Mouse (Mus musculus): ENCODE measurements around the gene Slc35e3.
"Not testable (repeated sequence)": the region's sequence is repeated elsewhere in the genome, so short reads cannot be mapped to it uniquely, and the experiment has no call there.

Gene Slc35e3

DNA sequence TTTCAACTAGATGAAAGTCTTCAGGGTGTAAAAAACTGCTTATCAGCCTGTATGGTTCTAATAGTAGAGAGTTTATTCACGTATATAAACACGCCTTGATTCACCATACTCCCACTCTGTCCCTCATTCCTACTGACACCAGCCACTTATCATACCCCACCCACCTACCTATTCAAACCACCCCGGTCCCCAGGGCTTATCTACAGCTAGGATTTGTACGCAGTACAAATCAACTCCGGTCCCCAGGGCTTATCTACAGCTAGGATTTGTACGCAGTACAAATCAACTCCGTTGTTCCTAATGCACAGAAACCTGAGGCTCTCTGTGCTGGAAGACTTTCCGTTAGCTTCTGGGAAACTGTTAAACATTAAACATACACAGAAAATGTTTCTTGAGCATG, 12.5 kb downstream of the Slc35e3 start:
- DNase-seq (ENCODE audit: low read depth in 1 of 2, low spot score in 2 of 2) = not testable (repeated sequence)

DNA sequence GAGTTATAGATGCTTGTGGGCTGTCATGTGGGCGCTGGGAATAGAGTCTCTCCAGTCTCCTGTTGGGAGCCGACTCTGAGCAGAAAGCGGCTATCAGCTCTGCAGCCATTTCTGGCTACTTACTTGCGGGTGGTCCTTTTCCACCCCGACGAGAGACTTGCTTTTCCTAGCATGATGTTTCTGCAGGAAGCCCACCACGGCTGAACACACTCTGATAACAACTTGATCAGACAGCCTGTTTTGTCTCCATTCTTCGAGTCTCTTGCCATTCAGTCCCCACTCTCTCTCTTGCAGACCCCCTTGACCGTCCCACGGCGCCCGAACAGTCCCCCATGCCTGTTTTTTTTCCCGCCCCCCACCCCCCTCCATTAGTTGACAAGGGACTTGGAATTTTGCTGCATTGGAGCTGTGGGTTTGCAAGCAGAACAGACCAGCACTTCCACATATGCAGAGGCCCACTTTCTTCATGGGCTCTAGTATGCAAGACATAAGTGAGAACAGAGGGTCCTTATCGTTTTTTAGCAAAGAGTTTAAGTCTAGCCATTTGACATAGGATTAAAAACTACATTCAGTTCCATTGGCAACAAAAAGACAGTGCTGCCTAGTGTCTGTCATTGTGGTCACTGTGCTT, 13.1 kb downstream of the Slc35e3 start:
- no peak for DNase-seq (ENCODE audit: low read depth in 1 of 2, low spot score in 2 of 2)

GRCm38 (mm10) chr10:117732184-117732583, 14.0 kb downstream of the Slc35e3 start:
- no peak for DNase-seq (ENCODE audit: low read depth in 1 of 2, low spot score in 2 of 2)

- DNase-seq (ENCODE audit: low read depth in 1 of 2, low spot score in 2 of 2) = no peak
Measured at GRCm38 (mm10) chr10:117731244-117732101, 14.7 kb downstream of the Slc35e3 start.

DNA sequence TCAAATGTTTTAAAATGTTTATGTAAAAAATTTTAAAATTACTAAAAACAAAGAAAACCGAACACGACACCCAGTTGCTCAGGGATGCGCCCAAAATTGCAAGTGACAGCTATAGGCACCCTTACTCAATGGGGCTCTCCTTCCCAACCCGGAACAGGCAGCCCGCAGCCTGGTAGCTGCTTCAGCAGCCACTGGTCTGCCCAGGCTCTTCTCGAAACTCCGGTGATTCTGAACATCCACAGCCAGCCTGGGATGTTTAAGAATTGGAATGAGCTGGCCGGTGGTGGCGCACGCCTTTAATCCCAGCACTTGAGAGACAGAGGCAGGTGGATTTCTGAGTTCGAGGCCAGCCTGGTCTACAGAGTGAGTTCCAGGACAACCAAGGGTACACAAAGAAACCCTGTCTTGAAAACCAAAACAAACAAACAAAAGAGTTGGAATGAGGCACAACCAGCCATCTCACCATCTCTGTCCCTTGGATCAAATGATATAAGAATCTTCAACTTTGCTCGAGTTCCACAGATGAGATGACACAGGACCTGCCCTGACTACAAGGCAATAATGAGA, 15.4 kb downstream of the Slc35e3 start:
- no peak for DNase-seq (ENCODE audit: low read depth in 1 of 2, low spot score in 2 of 2)

- DNase-seq (ENCODE audit: low read depth in 1 of 2, low spot score in 2 of 2) = no peak
Measured at GRCm38 (mm10) chr10:117730140-117730539, 16.0 kb downstream of the Slc35e3 start.

- no peak for DNase-seq (ENCODE audit: low read depth in 1 of 2, low spot score in 2 of 2)
Measured at GRCm38 (mm10) chr10:117729139-117729814, 16.9 kb downstream of the Slc35e3 start.

DNA sequence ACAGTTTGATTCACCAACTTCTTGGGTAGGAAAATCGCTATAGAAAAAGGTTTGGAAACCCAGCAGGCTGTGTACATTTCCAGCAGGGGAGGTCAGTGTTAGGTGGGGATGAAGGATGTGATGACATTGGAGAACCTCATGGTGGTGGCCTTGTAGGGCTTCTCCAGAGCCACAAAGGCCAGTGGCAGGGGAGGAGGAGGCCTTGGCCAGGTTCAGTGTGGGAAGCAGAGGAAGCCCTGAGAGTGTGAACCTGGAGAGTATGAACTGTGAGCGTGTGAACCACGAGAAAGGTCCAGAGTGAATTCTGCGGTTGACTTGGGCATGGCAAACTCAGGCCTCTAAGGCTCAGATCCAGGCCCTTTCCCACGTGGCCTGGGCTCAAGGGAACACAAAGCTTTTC, 17.6 kb downstream of the Slc35e3 start:
- no peak for DNase-seq (ENCODE audit: low read depth in 1 of 2, low spot score in 2 of 2)

- DNase-seq (ENCODE audit: low read depth in 1 of 2, low spot score in 2 of 2) = no peak
Measured at GRCm38 (mm10) chr10:117727518-117728110, 18.6 kb downstream of the Slc35e3 start.

DNA sequence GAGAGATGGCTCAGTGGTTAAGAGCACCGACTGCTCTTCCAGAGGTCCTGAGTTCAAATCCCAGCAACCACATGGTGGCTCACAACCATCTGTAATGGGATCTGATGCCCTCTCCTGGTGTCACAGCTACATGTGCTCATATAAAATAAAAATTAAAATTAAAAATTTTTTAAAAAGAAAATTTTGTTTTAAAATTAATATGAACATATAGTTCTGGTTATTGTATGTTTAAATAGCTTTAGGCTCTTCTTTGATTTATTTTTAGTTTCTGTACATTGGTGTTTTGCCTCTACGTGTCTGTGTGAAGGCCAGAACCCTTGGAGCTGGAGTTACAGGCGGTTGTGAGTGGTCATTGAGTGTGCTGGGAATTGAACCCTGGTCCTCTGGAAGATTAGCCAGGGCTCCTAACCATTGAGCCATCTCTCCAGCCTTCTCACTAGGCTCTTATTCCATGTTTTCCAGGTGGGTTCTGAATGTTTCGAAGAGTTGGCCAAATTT, 19.2 kb downstream of the Slc35e3 start:
- no peak for DNase-seq (ENCODE audit: low read depth in 1 of 2, low spot score in 2 of 2)

DNA sequence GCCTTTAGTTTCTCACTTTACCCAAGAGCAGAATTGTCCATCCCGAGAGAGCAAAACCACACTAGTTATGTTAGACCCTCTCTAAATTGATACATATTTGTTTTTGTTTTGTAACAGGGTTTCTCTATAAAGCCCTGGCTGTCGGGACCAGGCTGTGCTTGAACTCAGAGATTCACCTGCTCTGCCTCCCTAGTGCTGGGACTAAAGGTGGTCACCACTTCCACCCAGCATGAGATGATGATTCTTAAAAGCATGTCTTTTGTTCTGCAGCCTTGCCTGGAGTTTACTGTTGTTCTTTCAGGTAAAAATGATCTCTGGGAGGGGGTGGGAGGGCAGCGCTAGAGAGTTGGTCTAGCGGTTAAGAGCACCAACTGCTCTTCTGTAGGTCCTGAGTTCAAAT, 19.8 kb downstream of the Slc35e3 start:
- no peak for DNase-seq (ENCODE audit: low read depth in 1 of 2, low spot score in 2 of 2)

- DNase-seq (ENCODE audit: low read depth in 1 of 2, low spot score in 2 of 2) = no peak
Measured at GRCm38 (mm10) chr10:117725671-117726070, 20.5 kb downstream of the Slc35e3 start.

GRCm38 (mm10) chr10:117724804-117725361, 21.3 kb downstream of the Slc35e3 start:
- no peak for DNase-seq (ENCODE audit: low read depth in 1 of 2, low spot score in 2 of 2)

DNA sequence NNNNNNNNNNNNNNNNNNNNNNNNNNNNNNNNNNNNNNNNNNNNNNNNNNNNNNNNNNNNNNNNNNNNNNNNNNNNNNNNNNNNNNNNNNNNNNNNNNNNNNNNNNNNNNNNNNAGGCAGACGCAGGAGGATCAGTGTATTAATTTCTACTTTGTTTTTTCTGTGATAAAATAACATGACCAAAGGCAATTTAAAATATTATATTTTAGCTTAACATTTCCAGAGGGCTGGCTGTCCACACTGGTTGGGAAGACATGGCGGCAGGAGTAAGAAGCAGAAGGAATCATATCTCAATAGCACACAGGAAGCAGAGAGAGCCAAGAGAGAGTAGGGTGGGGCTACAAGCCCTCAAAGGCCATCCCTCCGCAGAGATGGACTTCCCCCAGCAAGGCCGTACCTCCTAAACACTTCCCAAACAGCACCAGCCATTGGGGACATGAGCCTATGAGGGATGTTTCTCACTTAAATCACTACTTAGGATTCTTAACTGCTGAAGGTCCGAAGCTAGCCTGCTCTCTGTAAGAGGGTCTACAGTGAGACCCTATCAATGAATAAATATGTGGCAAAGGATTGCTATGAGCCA, 21.9 kb downstream of the Slc35e3 start:
- DNase-seq (ENCODE audit: low read depth in 1 of 2, low spot score in 2 of 2) = no peak

DNA sequence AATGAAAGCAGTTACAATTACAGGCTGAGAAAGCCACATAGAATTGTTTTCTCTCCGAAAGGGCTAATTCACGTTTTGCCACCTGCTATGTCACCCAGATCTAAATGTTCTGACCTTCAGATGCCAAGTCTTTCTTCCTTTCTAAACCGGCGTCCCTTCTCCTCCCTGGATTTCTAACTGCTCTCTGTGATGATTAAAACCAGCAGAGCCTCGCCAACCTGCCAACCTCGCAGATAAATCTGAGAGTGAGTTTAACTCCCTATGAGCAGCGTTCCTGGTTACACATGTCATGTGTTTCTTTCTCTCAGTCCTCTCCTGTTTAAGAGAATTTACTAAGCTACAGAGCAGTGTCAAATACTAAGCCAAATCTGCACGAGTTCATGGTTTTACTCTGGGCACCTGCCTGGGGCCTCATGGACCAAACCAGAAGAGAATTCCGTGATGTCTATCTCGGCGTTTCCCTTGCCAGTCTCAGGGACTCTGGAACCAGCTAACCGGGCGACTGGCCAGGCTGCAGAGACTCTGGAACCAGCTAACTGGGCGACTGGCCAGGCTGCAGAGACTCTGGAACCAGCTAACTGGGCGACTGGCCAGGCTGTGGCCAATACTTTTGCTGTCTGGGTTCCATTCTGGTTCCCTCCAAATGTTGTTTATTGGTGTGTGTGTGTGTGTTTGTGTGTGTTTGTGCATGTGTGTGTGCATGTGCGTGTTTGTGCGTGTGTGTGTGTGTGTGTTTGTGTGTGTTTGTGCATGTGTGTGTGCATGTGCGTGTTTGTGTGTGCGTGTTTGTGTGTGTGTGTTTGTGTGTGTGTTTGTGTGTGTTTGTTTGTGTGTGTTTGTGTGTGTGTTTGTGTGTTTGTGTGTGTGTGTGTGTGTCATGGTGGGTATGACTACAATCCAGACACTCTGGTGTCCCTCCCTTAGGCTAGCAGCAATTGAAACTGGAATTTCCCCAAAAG, 27.7 kb downstream of the Slc35e3 start:
- DNase-seq (ENCODE audit: low read depth in 1 of 2, low spot score in 2 of 2) = no peak

- no peak for DNase-seq (ENCODE audit: low read depth in 1 of 2, low spot score in 2 of 2)
Measured at GRCm38 (mm10) chr10:117717583-117717982, 28.6 kb downstream of the Slc35e3 start.

GRCm38 (mm10) chr10:117716686-117717085, 29.5 kb downstream of the Slc35e3 start:
- DNase-seq (ENCODE audit: low read depth in 1 of 2, low spot score in 2 of 2) = no peak

- not testable (repeated sequence) for DNase-seq (ENCODE audit: low read depth in 1 of 2, low spot score in 2 of 2)
Measured at GRCm38 (mm10) chr10:117715654-117716053, 30.5 kb downstream of the Slc35e3 start.

GRCm38 (mm10) chr10:117714928-117715500, 31.2 kb downstream of the Slc35e3 start:
- DNase-seq (ENCODE audit: low read depth in 1 of 2, low spot score in 2 of 2) = no peak

Measured in monocyte, adult 2 months (primary cell).